Mouse (Mus musculus): Measurements from ENCODE around the gene Slc39a12.

GRCm38 (mm10) chr2:14543355-14543754 is 155.2 kb downstream of the Slc39a12 start:
- TF ChIP-seq CTCF (IDR thresholded peaks at IDR 0.05; ENCODE audit: extremely low read depth, insufficient read length, insufficient replicate concordance, low read depth, low read length) (no peak), POLR2A (IDR thresholded peaks at IDR 0.05; ENCODE audit: low read depth, low read length) (no peak)

All from small intestine, adult 2 months (tissue).